Mouse (Mus musculus) embryonic fibroblast, embryonic 13.5 days (primary cell): ENCODE results near the gene Jtb. TPM values are rescaled to one million over a fixed set of nuclear protein-coding genes. Genes with fewer than 3 reads are reported as not detected.
"Not testable (repeated sequence)": the region's sequence is repeated elsewhere in the genome, so short reads cannot be mapped to it uniquely, and the experiment has no call there.

ENCODE experiments used
- H3K27ac ChIP-seq: 2 replicates; pipeline ENCODE4 v1.5.1; 2012; ENCODE audit warnings: low read length, control low read depth, inconsistent platforms; ENCODE audit not compliant: insufficient read depth
- H3K4me1 ChIP-seq: 2 replicates; pipeline ENCODE4 v1.6.1; 2011; ENCODE audit warnings: low read length; ENCODE audit not compliant: control insufficient read depth, insufficient read depth
- H3K4me3 ChIP-seq: 2 replicates; pipeline ENCODE4 v1.5.1; 2011; ENCODE audit warnings: mild to moderate bottlenecking, control low read depth, low read length; ENCODE audit not compliant: insufficient read depth
- CTCF ChIP-seq: IDR thresholded peaks from 2 replicates; pipeline ENCODE4 v1.5.1; 2011; ENCODE audit warnings: mild to moderate bottlenecking, control low read depth, low read length, moderate library complexity, borderline replicate concordance; ENCODE audit not compliant: insufficient read depth
- POLR2A ChIP-seq: IDR thresholded peaks from 2 replicates; pipeline ENCODE4 v1.6.1; 2011; ENCODE audit warnings: low read depth, mild to moderate bottlenecking, control low read depth, low read length, moderate library complexity
- polyA plus RNA-seq: library from polyadenylated mRNA; stranded (reverse); fragments of >200 nt; gene quantifications from 2 replicates; pipeline ENCODE4 v1.2.4, GENCODE M21; 2011; ENCODE audit warnings: low read depth; ENCODE audit not compliant: missing spikeins, insufficient read length

Gene Jtb
- polyA plus RNA-seq, 1 experiment, result 47.5 TPM

DNA sequence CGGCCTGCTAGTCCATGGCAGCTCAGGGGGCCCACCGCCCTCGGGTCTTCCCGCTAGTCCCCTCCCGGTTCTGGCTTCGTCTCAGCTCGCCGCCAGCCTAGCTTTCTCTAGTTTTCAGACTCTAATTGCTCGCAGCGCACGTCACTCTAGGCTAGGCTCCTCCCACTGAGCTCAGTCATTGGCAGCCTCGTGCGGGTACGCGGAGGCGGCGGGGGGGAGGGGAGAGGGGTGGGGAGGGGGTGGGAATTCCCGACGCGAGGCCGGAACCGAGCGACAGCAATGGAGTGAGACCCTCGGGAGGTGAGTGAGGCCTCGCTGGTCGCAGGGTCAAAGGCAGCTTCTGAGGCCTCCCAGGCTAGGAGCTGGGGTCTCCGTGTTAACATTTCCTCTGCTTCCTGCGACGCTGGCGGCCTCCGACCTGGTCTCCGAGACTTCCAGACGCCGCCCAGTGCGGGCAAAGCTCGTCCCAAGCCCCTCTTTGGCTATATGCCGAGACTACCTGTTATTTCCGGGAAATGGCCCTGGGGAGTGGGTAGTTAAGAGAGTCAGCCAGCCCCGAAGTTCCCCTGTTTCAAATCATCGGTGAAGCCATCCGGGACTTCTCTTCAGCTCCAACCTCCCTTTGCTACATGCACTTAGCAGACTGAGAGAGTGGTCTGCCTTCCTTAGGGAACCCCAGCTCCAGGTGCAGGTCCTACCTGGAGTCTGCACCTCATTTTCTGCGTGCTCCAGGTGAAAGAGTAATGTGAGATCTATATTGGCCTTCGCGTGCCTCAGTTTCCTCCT is 16.8 kb downstream of the Jtb start, which contains the start of gene Slc39a1:
Slc39a1 (plus strand) TSS at position 213 of the 786 bp plus-strand sequence.
- Histone ChIP-seq H3K4me1 (peaks cover 13% of the 10 kb centered on the region), H3K27ac (peak within 1 kb of the TSS; percentile 98), H3K4me3 (peak within 1 kb of the TSS; percentile 69)
- TF ChIP-seq CTCF, result no peak
- TF ChIP-seq POLR2A, result peak; percentile 71

DNA sequence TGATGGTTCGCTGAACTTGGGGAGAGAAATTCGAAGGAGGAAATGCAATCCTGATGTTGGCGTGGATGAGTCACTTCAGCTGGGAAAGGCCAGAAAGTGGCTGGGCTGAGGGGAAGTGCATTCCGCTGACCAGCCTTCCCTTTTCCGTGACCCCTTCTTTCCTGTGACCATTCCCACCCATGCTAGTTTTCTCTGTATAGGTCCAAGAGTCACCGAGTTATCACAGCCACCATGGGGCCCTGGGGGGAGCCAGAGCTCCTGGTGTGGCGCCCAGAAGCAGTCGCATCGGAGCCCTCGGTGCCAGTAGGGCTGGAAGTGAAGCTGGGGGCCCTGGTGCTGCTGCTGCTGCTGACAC is 17.3 kb downstream of the Jtb start:
- peak overlapping the region; percentile 80 for H3K27ac ChIP-seq

DNA sequence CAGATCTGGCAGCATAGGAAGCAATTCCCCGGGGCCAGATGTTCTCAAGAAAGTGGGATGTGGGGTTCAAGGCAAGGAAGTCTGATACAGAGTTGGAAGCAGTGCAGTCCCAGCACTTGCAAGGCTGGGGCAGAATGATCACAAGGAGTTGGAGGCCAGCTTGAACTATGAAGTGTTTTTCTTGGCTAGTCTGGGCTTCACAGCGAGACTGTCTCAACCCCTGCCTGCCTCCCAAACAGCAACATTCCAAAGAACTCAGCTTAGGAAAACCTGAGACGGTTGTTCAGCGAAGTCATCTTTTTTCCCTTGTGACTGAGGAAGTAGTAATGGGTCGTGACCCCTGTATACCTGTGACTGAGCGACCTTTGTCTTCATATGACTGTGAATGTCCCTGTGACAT is 19.4 kb downstream of the Jtb start:
- Histone ChIP-seq H3K4me1 (peaks cover 13% of the 10 kb centered on the region), H3K27ac (peak overlapping the region; percentile 75), H3K4me3 (no peak overlapping the region)
- TF ChIP-seq CTCF, result no peak
- no peak for TF ChIP-seq POLR2A

More for the DNA sequence above, 17.3 kb downstream of the Jtb start:
- TF ChIP-seq POLR2A, result no peak
- no peak for TF ChIP-seq CTCF
- Histone ChIP-seq H3K4me1 (peaks cover 13% of the 10 kb centered on the region), H3K4me3 (peak overlapping the region; percentile 69)

DNA sequence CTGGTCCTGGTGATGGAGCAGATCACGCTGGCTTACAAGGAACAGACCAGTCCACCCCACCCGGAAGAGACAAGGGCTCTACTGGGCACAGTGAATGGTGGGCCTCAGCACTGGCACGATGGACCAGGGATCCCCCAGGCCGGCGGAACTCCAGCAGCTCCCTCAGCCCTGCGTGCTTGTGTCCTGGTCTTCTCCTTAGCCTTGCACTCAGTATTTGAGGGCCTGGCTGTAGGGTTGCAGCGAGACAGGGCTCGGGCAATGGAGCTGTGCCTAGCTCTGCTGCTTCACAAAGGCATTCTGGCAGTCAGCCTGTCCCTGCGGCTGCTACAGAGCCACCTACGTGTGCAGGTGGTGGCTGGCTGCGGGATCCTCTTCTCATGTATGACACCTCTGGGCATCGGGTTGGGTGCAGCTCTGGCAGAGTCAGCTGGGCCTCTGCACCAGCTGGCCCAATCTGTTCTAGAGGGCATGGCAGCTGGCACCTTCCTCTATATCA is 20.4 kb downstream of the Jtb start:
- not testable (repeated sequence) for H3K27ac ChIP-seq, H3K4me3 ChIP-seq
- H3K4me1 ChIP-seq, result peaks cover 16% of the 10 kb centered on the region

DNA sequence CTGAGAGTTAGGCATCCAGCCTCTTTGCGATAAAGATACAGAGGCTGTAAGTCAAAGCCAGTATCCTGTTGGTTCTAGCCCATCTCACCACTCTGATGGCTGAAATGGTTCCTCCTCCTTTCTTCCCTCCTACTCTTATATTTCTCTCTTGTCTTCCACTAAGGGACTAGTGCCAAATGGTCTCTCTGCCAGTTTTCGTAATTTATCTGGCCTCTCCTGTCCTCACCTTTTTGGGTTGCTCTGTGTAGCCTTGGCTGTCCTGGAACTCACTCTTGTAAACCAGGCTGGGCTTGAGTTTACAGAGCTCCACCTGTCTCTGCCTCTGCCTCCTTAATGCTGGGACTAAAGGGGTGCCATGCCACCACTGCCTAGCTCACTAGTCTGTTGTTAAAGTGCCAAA is 21.3 kb downstream of the Jtb start:
- H3K4me3 ChIP-seq, H3K27ac ChIP-seq: not testable (repeated sequence)
- peaks cover 16% of the 10 kb centered on the region for H3K4me1 ChIP-seq

DNA sequence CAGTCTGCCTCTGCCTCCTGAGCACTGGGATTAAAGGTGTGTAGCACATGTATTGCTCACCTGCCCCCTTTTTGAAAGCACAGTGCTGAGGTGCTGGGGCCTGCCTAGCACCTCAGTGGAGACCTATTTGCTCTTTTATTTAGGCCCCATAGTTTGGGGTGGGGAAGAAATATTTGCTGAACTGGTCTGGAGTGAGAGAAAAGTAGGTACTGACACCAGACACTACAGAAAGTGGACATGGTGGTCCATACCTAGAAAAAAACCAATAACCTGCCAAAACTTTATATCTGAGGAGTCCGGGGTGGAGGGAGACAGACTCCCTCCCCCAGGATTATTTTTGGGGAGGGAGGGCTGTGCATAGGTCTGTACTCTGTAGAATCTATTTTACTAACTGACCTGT is 21.8 kb downstream of the Jtb start:
- not testable (repeated sequence) for H3K4me3 ChIP-seq, H3K27ac ChIP-seq
- H3K4me1 ChIP-seq, result peaks cover 16% of the 10 kb centered on the region

DNA sequence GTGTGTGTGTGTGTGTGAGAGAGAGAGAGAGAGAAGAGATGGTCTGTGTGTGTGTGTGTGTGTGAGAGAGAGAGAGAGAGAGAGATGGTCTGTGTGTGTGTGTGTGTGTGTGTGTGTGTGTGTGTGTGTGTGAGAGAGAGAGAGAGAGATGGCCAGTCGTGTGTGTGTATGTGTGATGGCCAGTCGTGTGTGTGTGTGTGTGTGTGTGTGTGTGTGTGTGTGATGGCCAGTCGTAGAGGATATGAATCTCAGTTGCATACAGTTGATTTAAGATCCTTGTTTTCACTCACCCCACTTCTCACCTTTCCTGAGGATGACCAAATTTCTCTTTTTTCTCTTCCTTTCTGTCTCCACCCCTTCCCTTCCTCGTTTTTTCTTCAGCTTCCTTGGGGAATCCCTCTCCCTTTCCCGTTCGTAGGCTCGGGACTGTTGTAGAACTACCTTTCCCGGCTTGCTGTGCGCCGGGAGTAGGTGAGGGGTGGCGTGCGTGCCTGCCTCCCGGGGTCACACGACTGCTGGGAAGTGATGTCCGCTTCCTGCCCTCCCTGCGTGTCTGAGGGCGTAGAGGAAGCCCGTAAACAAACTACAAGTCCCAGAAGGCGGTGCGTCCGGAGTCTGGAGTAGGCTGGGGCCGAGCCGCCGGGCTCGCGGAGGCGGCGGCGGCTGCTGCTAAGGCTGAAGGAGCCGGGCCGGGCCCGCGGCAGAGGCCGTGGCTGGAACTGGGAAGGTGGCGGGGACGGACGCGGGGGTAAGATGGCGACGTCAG is 22.4 kb downstream of the Jtb start, which contains the start of gene Crtc2:
Crtc2 (plus strand) TSS at position 511 of the 766 bp plus-strand sequence.
- peaks cover 16% of the 10 kb centered on the region for H3K4me1 ChIP-seq
- peak within 1 kb of the TSS; percentile 84 for H3K27ac ChIP-seq
- TF ChIP-seq CTCF (no peak), POLR2A (peak; percentile 43; the same call in 1 of the 2 replicates)
- peak within 1 kb of the TSS; percentile 76 for H3K4me3 ChIP-seq

DNA sequence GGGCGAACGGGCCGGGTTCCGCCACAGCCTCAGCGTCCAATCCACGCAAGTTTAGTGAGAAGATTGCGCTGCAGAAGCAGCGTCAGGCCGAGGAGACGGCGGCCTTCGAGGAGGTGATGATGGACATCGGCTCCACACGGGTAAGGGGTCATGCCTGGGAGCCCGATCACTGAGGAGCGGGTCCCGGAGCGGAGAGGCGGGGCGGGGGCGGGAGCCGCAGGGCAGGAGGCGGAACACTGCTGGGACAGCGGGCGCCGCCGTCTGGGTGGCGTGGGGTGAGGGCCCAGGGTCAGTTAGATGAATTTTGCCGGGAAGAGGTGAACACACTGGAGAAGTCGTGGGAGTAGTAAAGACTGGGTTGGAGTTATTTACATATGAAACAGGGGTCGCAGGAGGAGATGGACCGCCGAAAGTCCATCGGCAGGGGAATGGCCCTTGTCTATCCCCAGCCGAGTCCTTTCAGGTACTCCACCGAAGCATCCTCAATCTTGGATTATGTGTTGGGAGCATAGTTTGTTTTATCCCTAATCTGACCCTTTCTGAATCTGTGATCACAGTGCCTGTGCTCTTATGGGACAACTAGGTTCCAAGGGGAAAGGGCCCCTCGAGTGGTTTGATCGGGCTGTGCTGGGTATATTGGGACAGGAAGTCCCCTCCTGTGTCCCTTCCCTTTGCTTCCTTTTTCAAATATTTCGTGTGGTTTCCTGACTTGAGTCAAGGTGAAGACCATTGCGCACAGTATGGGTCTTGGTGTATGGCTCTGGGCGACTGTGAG is 23.2 kb downstream of the Jtb start:
- H3K4me1 ChIP-seq, result peaks cover 12% of the 10 kb centered on the region
- peak overlapping the region; percentile 76 for H3K4me3 ChIP-seq
- TF ChIP-seq POLR2A, result peak; percentile 52; the same call in 1 of the 2 replicates
- no peak for TF ChIP-seq CTCF
- peak overlapping the region; percentile 84 for H3K27ac ChIP-seq

DNA sequence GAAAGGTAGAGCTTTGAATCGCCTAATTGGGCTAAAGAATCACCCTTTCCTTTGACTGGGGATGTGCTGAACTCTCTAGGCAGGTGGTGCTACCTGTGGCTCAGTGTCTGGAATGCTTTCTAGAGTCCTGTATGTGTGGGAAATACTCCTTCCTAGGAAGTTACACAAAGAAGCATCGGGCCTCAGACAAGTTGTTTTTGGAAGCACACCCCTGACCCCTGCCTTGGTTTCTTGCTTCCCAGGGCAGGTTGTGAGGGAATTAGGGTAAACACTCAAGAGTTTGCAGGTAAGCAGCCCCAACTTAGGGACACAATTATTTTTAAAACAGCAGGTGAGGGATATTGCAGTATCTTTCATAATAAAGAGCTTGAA is 23.8 kb downstream of the Jtb start:
- Histone ChIP-seq H3K27ac (no peak overlapping the region), H3K4me1 (peaks cover 12% of the 10 kb centered on the region), H3K4me3 (peak overlapping the region; percentile 76)
- TF ChIP-seq POLR2A, result no peak
- TF ChIP-seq CTCF, result no peak
